Mouse (Mus musculus): Measurements from ENCODE around the gene Dcaf5. TPM values are rescaled to one million over a fixed set of nuclear protein-coding genes. Genes with fewer than 3 reads are reported as not detected.

Dcaf5 gene
- polyA plus RNA-seq, 1 experiment = 97.1 TPM

GRCm38 (mm10) chr12:80387326-80387725 lies 49.1 kb downstream of the Dcaf5 start:
- Histone ChIP-seq H3K4me1 (ENCODE audit: control insufficient read depth, insufficient read depth, low read length) (no peaks in the 10 kb centered on the region), H3K4me3 (ENCODE audit: control insufficient read depth, low read depth, low read length) (no peak overlapping the region), H3K27ac (ENCODE audit: control insufficient read depth, insufficient read depth, low read depth, low read length) (no peak overlapping the region), H3K36me3 (ENCODE audit: control insufficient read depth, insufficient read depth, low read length) (no peaks in the 10 kb centered on the region; the same call in 1 of the 2 replicates), H3K27me3 (ENCODE audit: control insufficient read depth, insufficient read depth, low read length) (no peaks in the 10 kb centered on the region)
- no peak for TF ChIP-seq CTCF (IDR thresholded peaks at IDR 0.05; ENCODE audit: control insufficient read depth, insufficient read depth, insufficient replicate concordance, low read depth, low read length)
- no peak for TF ChIP-seq POLR2A (IDR thresholded peaks at IDR 0.05; ENCODE audit: control insufficient read depth, low read depth, low read length)

- H3K27me3 ChIP-seq (ENCODE audit: control insufficient read depth, insufficient read depth, low read length) = no peaks in the 10 kb centered on the region
- TF ChIP-seq CTCF (IDR thresholded peaks at IDR 0.05; ENCODE audit: control insufficient read depth, insufficient read depth, insufficient replicate concordance, low read depth, low read length) (no peak), POLR2A (IDR thresholded peaks at IDR 0.05; ENCODE audit: control insufficient read depth, low read depth, low read length) (no peak)
- H3K4me3 ChIP-seq (ENCODE audit: control insufficient read depth, low read depth, low read length) = no peak overlapping the region
These were observed 51.0 kb downstream of the Dcaf5 start for GRCm38 (mm10) chr12:80385361-80385760.

DNA sequence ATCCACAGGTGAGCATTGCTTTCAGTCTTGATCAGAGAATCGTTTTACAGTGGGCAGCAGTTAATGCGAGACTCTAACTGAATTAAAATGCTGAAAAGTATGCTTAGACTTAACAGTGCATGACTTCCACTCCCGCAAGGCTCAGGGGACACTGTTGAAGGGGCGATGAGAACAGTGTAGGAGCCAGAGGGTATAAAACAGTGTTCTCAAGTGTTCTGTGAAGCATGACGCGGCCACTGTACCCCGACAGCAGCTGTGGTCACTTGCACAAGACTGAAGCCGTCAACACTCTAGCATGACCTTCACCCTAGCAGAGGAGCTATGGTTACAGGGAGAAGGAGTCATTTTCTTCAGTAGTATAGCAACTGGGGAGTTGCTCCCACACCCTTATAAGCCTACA lies 52.9 kb downstream of the Dcaf5 start:
- Histone ChIP-seq H3K27ac (ENCODE audit: control insufficient read depth, insufficient read depth, low read depth, low read length) (no peak overlapping the region), H3K27me3 (ENCODE audit: control insufficient read depth, insufficient read depth, low read length) (no peaks in the 10 kb centered on the region), H3K36me3 (ENCODE audit: control insufficient read depth, insufficient read depth, low read length) (no peaks in the 10 kb centered on the region; the same call in 1 of the 2 replicates), H3K4me3 (ENCODE audit: control insufficient read depth, low read depth, low read length) (no peak overlapping the region), H3K4me1 (ENCODE audit: control insufficient read depth, insufficient read depth, low read length) (no peaks in the 10 kb centered on the region)
- TF ChIP-seq CTCF (IDR thresholded peaks at IDR 0.05; ENCODE audit: control insufficient read depth, insufficient read depth, insufficient replicate concordance, low read depth, low read length) (no peak), POLR2A (IDR thresholded peaks at IDR 0.05; ENCODE audit: control insufficient read depth, low read depth, low read length) (no peak)

More at GRCm38 (mm10) chr12:80385361-80385760, 51.0 kb downstream of the Dcaf5 start:
- no peaks in the 10 kb centered on the region; the same call in 1 of the 2 replicates for H3K36me3 ChIP-seq (ENCODE audit: control insufficient read depth, insufficient read depth, low read length)
- no peak overlapping the region for H3K27ac ChIP-seq (ENCODE audit: control insufficient read depth, insufficient read depth, low read depth, low read length)
- H3K4me1 ChIP-seq (ENCODE audit: control insufficient read depth, insufficient read depth, low read length) = no peaks in the 10 kb centered on the region

GRCm38 (mm10) chr12:80382794-80383193 lies 53.6 kb downstream of the Dcaf5 start:
- no peak overlapping the region for H3K4me3 ChIP-seq (ENCODE audit: control insufficient read depth, low read depth, low read length)
- H3K36me3 ChIP-seq (ENCODE audit: control insufficient read depth, insufficient read depth, low read length) = no peaks in the 10 kb centered on the region; the same call in 1 of the 2 replicates
- no peaks in the 10 kb centered on the region for H3K27me3 ChIP-seq (ENCODE audit: control insufficient read depth, insufficient read depth, low read length)
- H3K27ac ChIP-seq (ENCODE audit: control insufficient read depth, insufficient read depth, low read depth, low read length) = no peak overlapping the region
- TF ChIP-seq CTCF (IDR thresholded peaks at IDR 0.05; ENCODE audit: control insufficient read depth, insufficient read depth, insufficient replicate concordance, low read depth, low read length) (no peak), POLR2A (IDR thresholded peaks at IDR 0.05; ENCODE audit: control insufficient read depth, low read depth, low read length) (no peak)
- H3K4me1 ChIP-seq (ENCODE audit: control insufficient read depth, insufficient read depth, low read length) = no peaks in the 10 kb centered on the region

DNA sequence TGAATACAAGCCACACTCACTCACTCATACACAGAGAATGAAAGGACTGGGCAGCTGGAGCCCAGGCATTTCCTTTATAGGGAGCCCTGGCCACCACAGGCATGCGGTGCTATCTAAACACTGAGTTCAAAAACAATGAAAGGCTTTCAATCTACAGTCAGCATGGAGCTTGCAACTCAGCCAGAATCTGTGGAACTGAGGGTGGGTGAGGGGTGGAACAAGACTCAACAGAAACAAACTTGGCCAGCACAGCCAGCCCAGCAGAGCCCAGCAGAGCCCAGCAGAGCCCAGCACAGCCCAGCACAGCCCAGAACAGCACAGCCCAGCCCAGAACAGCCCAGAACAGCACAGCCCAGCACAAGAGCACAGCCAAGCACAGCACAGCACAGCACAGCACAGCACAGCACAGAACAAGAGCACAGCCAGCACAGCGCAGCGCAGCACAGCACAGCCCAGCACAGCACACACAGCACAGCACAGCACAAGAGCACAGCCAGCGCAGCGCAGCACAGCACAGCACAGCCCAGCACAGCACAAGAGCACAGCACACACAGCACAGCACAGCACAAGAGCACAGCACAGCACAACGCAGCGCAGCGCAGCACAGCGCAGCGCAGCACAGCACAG lies 56.5 kb downstream of the Dcaf5 start:
- TF ChIP-seq POLR2A (IDR thresholded peaks at IDR 0.05; ENCODE audit: control insufficient read depth, low read depth, low read length) (no peak), CTCF (IDR thresholded peaks at IDR 0.05; ENCODE audit: control insufficient read depth, insufficient read depth, insufficient replicate concordance, low read depth, low read length) (no peak)
- Histone ChIP-seq H3K36me3 (ENCODE audit: control insufficient read depth, insufficient read depth, low read length) (no peaks in the 10 kb centered on the region; the same call in 1 of the 2 replicates), H3K4me1 (ENCODE audit: control insufficient read depth, insufficient read depth, low read length) (no peaks in the 10 kb centered on the region), H3K27ac (ENCODE audit: control insufficient read depth, insufficient read depth, low read depth, low read length) (no peak overlapping the region), H3K4me3 (ENCODE audit: control insufficient read depth, low read depth, low read length) (no peak overlapping the region), H3K27me3 (ENCODE audit: control insufficient read depth, insufficient read depth, low read length) (no peaks in the 10 kb centered on the region)

GRCm38 (mm10) chr12:80379393-80379792 lies 57.0 kb downstream of the Dcaf5 start:
- Histone ChIP-seq H3K27ac (ENCODE audit: control insufficient read depth, insufficient read depth, low read depth, low read length) (no peak overlapping the region), H3K36me3 (ENCODE audit: control insufficient read depth, insufficient read depth, low read length) (no peaks in the 10 kb centered on the region; the same call in 1 of the 2 replicates), H3K4me3 (ENCODE audit: control insufficient read depth, low read depth, low read length) (no peak overlapping the region), H3K27me3 (ENCODE audit: control insufficient read depth, insufficient read depth, low read length) (no peaks in the 10 kb centered on the region), H3K4me1 (ENCODE audit: control insufficient read depth, insufficient read depth, low read length) (no peaks in the 10 kb centered on the region)
- TF ChIP-seq POLR2A (IDR thresholded peaks at IDR 0.05; ENCODE audit: control insufficient read depth, low read depth, low read length) = no peak
- no peak for TF ChIP-seq CTCF (IDR thresholded peaks at IDR 0.05; ENCODE audit: control insufficient read depth, insufficient read depth, insufficient replicate concordance, low read depth, low read length)

DNA sequence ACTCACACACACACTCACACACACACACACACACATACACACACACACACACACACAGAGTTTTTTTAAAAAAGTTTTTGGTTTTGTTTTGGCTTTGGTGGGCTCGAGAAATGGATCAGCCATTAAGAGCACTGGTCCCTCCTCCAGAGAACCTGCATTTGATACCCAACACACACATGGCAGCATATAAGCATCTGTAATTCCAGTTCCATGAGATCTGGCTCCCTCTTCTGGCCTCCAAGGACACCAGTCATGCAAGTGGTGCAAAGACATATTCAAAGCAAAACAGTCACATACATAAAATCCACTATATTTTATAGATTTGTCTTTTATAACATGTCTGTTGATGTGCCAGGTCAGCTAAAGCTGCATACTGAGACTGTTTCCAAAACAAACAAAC lies 58.8 kb downstream of the Dcaf5 start:
- H3K4me1 ChIP-seq (ENCODE audit: control insufficient read depth, insufficient read depth, low read length) = no peaks in the 10 kb centered on the region
- no peak overlapping the region for H3K27ac ChIP-seq (ENCODE audit: control insufficient read depth, insufficient read depth, low read depth, low read length)
- no peaks in the 10 kb centered on the region for H3K27me3 ChIP-seq (ENCODE audit: control insufficient read depth, insufficient read depth, low read length)
- no peaks in the 10 kb centered on the region; the same call in 1 of the 2 replicates for H3K36me3 ChIP-seq (ENCODE audit: control insufficient read depth, insufficient read depth, low read length)
- no peak overlapping the region for H3K4me3 ChIP-seq (ENCODE audit: control insufficient read depth, low read depth, low read length)
- TF ChIP-seq POLR2A (IDR thresholded peaks at IDR 0.05; ENCODE audit: control insufficient read depth, low read depth, low read length) = no peak
